Mouse (Mus musculus): ENCODE measurements around the gene Adcy1. TPM values are rescaled to one million over a fixed set of nuclear protein-coding genes. Genes with fewer than 3 reads are reported as not detected.

Gene Adcy1
- total RNA-seq, 1 experiment from 2014 or later = not detected

- no peak for ATAC-seq (replicated peaks in 1 of 2; ENCODE audit: insufficient read depth in 1 of 2, low FRiP score in 2 of 2, low TSS enrichment in 1 of 2, low read depth in 1 of 2, poor library complexity in 2 of 2, severe bottlenecking in 2 of 2)
Measured at GRCm38 (mm10) chr11:7194432-7195311, 131.4 kb downstream of the Adcy1 start.

- no peak for ATAC-seq (replicated peaks in 1 of 2; ENCODE audit: insufficient read depth in 1 of 2, low FRiP score in 2 of 2, low TSS enrichment in 1 of 2, low read depth in 1 of 2, poor library complexity in 2 of 2, severe bottlenecking in 2 of 2)
Measured at GRCm38 (mm10) chr11:7195312-7195685, 132.0 kb downstream of the Adcy1 start.

- no peak for ATAC-seq (replicated peaks in 1 of 2; ENCODE audit: insufficient read depth in 1 of 2, low FRiP score in 2 of 2, low TSS enrichment in 1 of 2, low read depth in 1 of 2, poor library complexity in 2 of 2, severe bottlenecking in 2 of 2)
Measured at GRCm38 (mm10) chr11:7197491-7197941, 134.2 kb downstream of the Adcy1 start, which contains the start of gene Igfbp1. TSS of gene Igfbp1 (plus strand) at chr11:7197782.

DNA sequence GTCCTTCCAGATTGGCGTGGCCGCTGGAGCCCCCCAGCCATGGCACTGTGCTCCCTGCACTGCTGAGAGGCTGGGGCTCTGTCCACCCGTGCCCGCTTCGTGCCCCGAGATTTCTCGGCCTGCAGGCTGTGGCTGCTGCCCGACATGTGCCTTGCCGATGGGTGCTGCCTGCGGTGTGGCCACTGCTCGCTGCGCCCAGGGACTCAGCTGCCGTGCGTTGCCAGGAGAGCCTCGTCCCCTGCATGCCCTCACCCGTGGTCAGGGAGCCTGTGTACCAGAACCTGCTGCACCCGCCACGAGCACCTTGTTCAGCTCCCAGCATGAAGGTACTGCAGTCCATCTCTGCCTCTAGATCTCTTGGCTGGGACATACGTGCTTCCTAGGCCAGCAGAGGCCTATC, 134.7 kb downstream of the Adcy1 start:
- no peak for ATAC-seq (replicated peaks in 1 of 2; ENCODE audit: insufficient read depth in 1 of 2, low FRiP score in 2 of 2, low TSS enrichment in 1 of 2, low read depth in 1 of 2, poor library complexity in 2 of 2, severe bottlenecking in 2 of 2)

- ATAC-seq (replicated peaks in 1 of 2; ENCODE audit: insufficient read depth in 1 of 2, low FRiP score in 2 of 2, low TSS enrichment in 1 of 2, low read depth in 1 of 2, poor library complexity in 2 of 2, severe bottlenecking in 2 of 2) = no peak
Measured at GRCm38 (mm10) chr11:7198481-7199256, 135.4 kb downstream of the Adcy1 start.

DNA sequence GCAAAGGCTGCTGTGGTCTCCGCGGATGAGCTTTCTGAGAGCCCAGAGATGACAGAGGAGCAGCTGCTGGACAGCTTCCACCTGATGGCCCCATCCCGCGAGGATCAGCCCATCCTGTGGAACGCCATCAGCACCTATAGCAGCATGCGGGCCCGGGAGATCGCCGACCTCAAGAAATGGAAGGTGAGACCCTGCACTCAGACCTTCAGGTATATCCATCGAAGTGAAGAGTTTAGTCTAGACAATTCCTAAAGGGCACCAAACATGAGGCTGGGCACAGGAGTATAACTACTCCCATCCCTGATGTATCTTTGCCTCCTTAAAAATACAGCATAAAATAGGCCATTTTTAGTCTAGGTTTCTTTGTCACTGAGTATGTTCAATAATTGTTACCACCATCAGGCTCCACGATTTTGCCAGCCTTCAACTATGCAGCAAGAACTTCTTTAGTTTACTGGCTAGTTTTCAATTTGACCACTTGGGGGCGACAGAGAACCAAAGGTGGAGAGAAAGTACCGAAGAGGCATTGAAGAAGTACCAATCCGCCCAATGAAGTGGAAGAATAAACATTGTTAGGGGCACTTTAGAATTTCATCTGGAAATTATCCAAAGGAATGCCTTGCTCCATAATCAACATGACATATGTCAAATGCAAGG, 136.6 kb downstream of the Adcy1 start:
- ATAC-seq (replicated peaks in 1 of 2; ENCODE audit: insufficient read depth in 1 of 2, low FRiP score in 2 of 2, low TSS enrichment in 1 of 2, low read depth in 1 of 2, poor library complexity in 2 of 2, severe bottlenecking in 2 of 2) = peak in 1 of 2 experiments; percentile 67; a peak in 2 of 4 replicates

GRCm38 (mm10) chr11:7200393-7200783, 137.1 kb downstream of the Adcy1 start:
- ATAC-seq (replicated peaks in 1 of 2; ENCODE audit: insufficient read depth in 1 of 2, low FRiP score in 2 of 2, low TSS enrichment in 1 of 2, low read depth in 1 of 2, poor library complexity in 2 of 2, severe bottlenecking in 2 of 2) = no peak

DNA sequence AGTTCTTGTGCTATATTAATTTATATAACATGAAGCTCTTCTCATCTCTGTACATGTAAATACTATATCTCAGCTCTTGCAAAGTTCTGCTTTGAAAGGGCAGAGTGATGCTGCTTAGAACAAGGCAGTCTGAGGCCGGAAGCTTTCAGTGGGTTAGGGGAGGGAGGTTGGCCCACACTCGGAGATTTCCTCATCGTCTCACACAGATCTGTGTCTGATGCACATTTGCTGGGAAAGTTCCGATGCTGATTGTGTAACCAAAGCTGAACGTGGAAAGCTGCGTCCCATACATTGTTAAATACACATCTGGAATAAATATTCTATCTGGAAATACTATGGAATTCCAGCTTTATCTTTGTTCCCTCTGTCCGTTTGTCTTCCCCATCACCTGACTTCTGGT, 138.9 kb downstream of the Adcy1 start:
- no peak for ATAC-seq (replicated peaks in 1 of 2; ENCODE audit: insufficient read depth in 1 of 2, low FRiP score in 2 of 2, low TSS enrichment in 1 of 2, low read depth in 1 of 2, poor library complexity in 2 of 2, severe bottlenecking in 2 of 2)

DNA sequence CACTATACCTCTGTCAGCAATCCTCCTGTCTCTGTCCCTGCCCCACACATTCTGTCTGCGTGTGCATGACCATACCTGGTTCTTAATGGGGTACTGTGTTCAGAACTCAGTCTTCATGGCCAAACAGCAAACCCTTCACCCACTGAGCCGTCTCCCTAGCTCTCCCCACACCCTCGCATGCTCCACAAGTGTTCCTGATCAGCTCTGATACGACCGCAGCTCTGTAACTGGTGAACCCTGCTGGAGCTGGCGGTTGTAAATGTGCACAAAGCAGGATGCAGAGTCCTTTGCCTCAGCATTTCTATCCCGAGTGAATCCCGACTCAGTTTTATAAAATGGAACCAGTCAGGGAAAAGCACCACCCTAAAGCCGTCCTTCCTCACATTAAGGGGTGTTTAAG, 140.6 kb downstream of the Adcy1 start:
- ATAC-seq (replicated peaks in 1 of 2; ENCODE audit: insufficient read depth in 1 of 2, low FRiP score in 2 of 2, low TSS enrichment in 1 of 2, low read depth in 1 of 2, poor library complexity in 2 of 2, severe bottlenecking in 2 of 2) = no peak

GRCm38 (mm10) chr11:7210343-7210742, 147.1 kb downstream of the Adcy1 start:
- peak; percentile 46 to 51; a peak in 1 of 4 replicates for ATAC-seq (replicated peaks in 1 of 2; ENCODE audit: insufficient read depth in 1 of 2, low FRiP score in 2 of 2, low TSS enrichment in 1 of 2, low read depth in 1 of 2, poor library complexity in 2 of 2, severe bottlenecking in 2 of 2)

DNA sequence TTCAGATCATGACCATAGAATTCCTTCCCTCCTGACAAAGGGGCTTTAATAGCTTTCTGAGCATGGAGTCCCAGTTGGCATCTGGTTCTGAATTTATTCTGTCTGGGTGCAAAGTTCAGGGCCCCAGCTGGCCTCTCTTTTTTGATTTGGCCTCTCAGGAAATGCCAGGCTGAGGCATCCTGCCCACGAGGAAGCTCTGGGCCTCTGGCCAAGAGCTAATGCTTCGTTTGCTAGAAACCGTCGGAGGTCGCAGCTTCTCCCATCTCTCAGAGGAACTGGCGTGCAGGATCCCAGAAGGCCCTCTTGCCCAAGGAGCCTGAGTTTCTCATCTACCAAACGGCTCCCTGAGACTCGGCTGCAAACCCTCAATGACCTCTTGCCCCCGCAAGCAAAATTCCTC, 147.9 kb downstream of the Adcy1 start:
- no peak for ATAC-seq (replicated peaks in 1 of 2; ENCODE audit: insufficient read depth in 1 of 2, low FRiP score in 2 of 2, low TSS enrichment in 1 of 2, low read depth in 1 of 2, poor library complexity in 2 of 2, severe bottlenecking in 2 of 2)

DNA sequence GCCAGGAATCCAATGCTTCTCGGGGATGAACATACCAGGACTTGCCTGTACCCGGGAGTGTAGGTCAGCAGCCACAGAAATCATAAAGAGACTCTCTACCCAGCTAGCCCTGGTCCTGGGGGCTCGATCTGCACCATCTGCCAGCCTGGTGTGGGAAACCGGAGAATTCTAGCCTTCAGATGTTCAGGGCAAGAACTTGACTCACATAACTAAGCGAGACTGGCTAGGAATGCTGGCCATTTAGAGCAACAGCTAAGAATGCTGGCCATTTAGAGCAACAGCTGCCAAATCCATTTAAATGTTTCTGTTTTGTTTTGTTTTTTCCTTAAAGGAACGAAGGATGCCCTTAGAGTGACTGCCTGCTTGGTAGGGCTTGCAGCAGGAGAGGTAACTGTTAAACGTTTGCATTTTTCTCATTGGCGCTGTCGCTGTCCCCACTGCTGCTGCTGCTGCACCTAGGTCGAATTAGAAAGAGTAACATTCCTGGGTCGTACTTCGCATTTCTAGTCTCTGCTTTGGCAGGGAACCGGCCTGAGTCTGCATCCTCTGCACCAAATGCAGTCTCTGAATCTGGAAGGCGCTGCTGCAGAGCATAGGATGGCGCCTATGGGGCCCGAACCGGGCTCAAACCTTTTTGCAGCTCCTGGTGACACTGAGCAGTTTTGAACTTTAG, 149.0 kb downstream of the Adcy1 start:
- ATAC-seq (replicated peaks in 1 of 2; ENCODE audit: insufficient read depth in 1 of 2, low FRiP score in 2 of 2, low TSS enrichment in 1 of 2, low read depth in 1 of 2, poor library complexity in 2 of 2, severe bottlenecking in 2 of 2) = no peak

DNA sequence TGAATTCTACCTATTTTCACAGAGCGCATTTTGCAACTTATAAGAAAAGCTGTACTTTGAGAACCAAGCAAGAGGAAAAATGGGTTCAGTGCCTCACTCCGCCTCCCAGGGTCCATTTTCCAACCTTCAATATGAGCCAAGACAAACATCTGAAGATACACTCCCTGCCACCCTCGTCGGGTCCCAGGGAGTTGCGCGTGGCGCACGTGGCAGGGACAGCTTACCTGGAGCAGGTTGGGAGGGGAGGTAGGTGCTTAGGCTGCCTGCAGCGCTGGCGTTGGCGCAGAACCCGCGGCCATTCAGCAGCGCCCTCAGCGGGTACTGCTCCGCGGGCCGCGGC, 149.8 kb downstream of the Adcy1 start:
- no peak for ATAC-seq (replicated peaks in 1 of 2; ENCODE audit: insufficient read depth in 1 of 2, low FRiP score in 2 of 2, low TSS enrichment in 1 of 2, low read depth in 1 of 2, poor library complexity in 2 of 2, severe bottlenecking in 2 of 2)

DNA sequence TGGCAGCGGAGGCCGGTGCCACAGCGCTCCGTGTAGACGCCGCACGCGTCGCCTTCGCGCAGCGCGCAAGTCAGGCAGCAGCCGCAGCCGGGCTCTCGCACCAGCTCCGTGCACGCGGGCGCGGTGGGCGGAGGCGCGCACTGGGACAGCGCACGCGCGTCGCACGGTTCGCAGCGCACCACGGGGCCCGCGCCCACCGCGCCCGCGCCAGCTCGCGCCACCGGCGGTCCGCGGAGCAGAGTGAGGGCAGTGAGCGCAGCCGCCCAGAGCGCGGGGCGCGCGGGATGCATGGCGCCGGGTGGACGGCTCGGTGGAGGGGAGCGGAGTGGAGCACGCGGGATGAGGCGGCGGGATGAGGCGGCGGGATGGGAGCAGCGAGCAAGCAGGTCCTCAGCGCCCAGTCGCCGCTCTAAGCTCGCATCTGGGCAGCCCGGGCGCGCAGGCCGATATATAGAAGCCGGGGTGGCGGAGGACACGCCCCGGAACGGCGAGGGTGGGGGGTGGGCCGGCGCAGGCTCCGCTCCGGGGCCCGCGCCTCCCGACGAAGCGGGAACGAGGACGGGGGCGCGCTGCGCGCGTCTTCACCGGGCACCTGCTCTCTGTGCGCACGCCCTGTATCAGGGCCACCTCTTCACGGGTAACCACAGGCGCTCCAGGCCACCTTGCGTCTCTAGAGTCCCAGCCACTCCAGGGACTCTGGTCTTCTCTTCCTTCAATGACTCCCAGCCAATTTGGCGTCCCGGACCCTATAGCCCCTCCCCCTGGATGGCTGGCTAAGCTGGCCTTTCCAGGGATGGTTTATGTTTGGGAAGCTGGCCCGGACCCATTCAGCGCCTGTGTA, 150.4 kb downstream of the Adcy1 start, which contains the start of gene Igfbp3:
Gene Igfbp3 (minus strand): TSS at position 423 of the 841 bp plus-strand sequence.
- ATAC-seq (replicated peaks in 1 of 2; ENCODE audit: insufficient read depth in 1 of 2, low FRiP score in 2 of 2, low TSS enrichment in 1 of 2, low read depth in 1 of 2, poor library complexity in 2 of 2, severe bottlenecking in 2 of 2) = no peak

DNA sequence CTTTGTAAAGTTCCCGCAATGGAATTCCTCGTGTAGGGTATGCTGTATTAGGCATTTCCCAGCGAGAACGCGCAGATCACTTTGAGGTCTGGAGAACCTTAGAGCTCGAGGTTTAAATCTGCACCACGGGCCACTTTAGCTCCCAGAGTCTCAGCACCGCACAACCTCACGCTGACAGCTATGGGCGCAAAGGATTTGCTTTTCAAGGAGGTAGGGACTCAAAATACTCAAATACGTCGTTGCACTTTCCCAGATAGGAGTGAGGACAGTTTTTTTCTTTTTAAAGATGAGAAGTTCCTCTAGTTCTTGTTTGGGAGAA, 151.0 kb downstream of the Adcy1 start:
- no peak for ATAC-seq (replicated peaks in 1 of 2; ENCODE audit: insufficient read depth in 1 of 2, low FRiP score in 2 of 2, low TSS enrichment in 1 of 2, low read depth in 1 of 2, poor library complexity in 2 of 2, severe bottlenecking in 2 of 2)

DNA sequence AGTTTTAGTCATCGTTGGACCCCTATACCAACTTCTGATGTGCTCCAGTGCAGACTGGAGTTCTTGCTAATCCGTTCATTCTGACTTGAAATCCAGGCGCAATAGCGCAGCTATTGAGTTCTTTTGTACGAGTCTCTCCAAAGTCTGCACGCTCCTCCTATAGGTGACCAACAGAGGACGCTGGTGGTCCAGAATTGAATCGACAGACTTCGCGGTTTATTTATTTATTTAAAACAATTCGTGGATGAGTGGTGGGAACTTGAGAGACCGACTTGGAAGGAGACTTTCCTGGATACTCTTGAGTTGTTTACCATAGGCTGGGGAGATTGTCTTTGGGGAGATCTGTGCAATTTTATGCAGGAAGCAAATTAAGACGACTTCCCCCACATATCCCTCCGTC, 151.5 kb downstream of the Adcy1 start:
- no peak for ATAC-seq (replicated peaks in 1 of 2; ENCODE audit: insufficient read depth in 1 of 2, low FRiP score in 2 of 2, low TSS enrichment in 1 of 2, low read depth in 1 of 2, poor library complexity in 2 of 2, severe bottlenecking in 2 of 2)

DNA sequence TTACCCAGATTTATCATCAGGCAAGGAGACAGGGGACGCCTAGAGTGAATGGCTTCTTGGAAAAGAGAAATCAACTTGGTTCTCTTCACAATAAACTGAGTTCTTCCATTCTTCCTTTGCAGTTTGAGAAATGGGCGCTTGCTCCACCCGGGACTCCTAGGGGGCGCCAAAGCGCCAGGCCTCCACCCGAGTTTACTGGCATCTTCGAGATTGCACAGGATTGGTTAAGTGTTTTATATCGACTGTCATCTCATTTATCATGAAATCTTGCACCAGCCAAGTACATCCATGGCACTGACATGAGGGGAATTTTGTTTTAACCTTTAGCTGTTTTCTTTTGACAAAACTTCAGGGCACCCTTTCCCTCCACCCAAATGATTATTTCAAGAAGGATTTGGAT, 152.4 kb downstream of the Adcy1 start:
- ATAC-seq (replicated peaks in 1 of 2; ENCODE audit: insufficient read depth in 1 of 2, low FRiP score in 2 of 2, low TSS enrichment in 1 of 2, low read depth in 1 of 2, poor library complexity in 2 of 2, severe bottlenecking in 2 of 2) = no peak

Data from hematopoietic stem cell, adult 5-6 weeks (primary cell).